Mouse (Mus musculus): ENCODE measurements around the gene Tdpoz2. TPM values are rescaled to one million over a fixed set of nuclear protein-coding genes. Genes with fewer than 3 reads are reported as not detected.
"Not testable (repeated sequence)": the region's sequence is repeated elsewhere in the genome, so short reads cannot be mapped to it uniquely, and the experiment has no call there.

The Tdpoz2 gene
- polyA plus RNA-seq (2014; fragmentation: Nextera tagmentation; extraction: Ambion mirVana): not detected in 2 replicates

GRCm38 (mm10) chr3:93652586-93652985 lies at the start of gene Tdpoz2:
Tdpoz2 (minus strand) TSS chr3:93652686.
- DNase-seq (ENCODE audit: low spot score): no peak
- 61% methylated on average over 3 of the region's 3 CpGs for WGBS
- ATAC-seq (replicated peaks; ENCODE audit: low FRiP score): no peak
- Histone ChIP-seq H3K9ac (ENCODE audit: low read depth, low read length) (no peak within 1 kb of the TSS), H3K4me1 (replicated peaks; ENCODE audit: control insufficient read depth, insufficient read depth, low read length) (no peaks in the 10 kb centered on the region), H3K36me3 (ENCODE audit: control insufficient read depth, insufficient read depth, low read length) (no peaks in the 10 kb centered on the region), H3K4me2 (no peak within 1 kb of the TSS), H3K27me3 (replicated peaks; ENCODE audit: control insufficient read depth, insufficient read depth, low read length) (no peaks in the 10 kb centered on the region), H3K27ac (ENCODE audit: low read depth, low read length) (no peak within 1 kb of the TSS), H3K4me3 (ENCODE audit: low read depth, low read length) (no peak within 1 kb of the TSS), H3K9me3 (ENCODE audit: control insufficient read depth, low read length) (no peaks in the 10 kb centered on the region)

- H3K4me2 ChIP-seq; ATAC-seq (replicated peaks; ENCODE audit: low FRiP score); H3K9me3 ChIP-seq (ENCODE audit: control insufficient read depth, low read length); DNase-seq (ENCODE audit: low spot score); H3K4me3 ChIP-seq (ENCODE audit: low read depth, low read length); H3K27ac ChIP-seq (ENCODE audit: low read depth, low read length); H3K27me3 ChIP-seq (replicated peaks; ENCODE audit: control insufficient read depth, insufficient read depth, low read length); H3K9ac ChIP-seq (ENCODE audit: low read depth, low read length); H3K36me3 ChIP-seq (ENCODE audit: control insufficient read depth, insufficient read depth, low read length); H3K4me1 ChIP-seq (replicated peaks; ENCODE audit: control insufficient read depth, insufficient read depth, low read length): not testable (repeated sequence)
- 67% methylated on average over 1 of the region's 2 CpGs for WGBS
These were observed 40.5 kb upstream of the Tdpoz2 start, which contains the start of gene Gm37596 for GRCm38 (mm10) chr3:93692970-93693369. Gm37596 (minus strand) TSS chr3:93693070.

DNA sequence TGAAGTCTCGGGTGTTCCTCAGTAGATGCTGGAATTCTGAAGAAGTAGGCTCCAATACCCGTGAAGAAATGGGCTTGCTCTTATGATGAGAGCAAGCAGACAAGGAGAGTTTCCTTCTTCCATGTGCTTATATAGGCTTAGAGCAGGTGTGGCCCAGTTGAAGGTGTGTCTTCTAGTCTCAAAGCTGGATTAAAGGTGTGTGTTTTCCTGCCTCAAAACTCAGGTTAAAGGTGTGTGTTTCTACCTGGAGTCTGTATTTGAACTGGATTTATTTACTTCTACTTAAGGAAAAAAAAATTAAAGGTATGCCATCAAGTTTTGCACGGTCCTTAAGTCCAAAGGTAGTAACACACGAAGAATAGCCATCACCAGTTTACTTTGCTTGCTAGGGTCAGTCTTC lies 23.7 kb upstream of the Tdpoz2 start, which contains the start of gene Tdpoz1:
Gene Tdpoz1, minus strand, starts transcription at position 101 of the 400 bp plus-strand sequence.
- not testable (repeated sequence) for H3K36me3 ChIP-seq (ENCODE audit: control insufficient read depth, insufficient read depth, low read length); H3K4me3 ChIP-seq (ENCODE audit: low read depth, low read length); H3K27me3 ChIP-seq (replicated peaks; ENCODE audit: control insufficient read depth, insufficient read depth, low read length); ATAC-seq (replicated peaks; ENCODE audit: low FRiP score); H3K4me2 ChIP-seq; H3K9me3 ChIP-seq (ENCODE audit: control insufficient read depth, low read length); H3K27ac ChIP-seq (ENCODE audit: low read depth, low read length); H3K9ac ChIP-seq (ENCODE audit: low read depth, low read length); DNase-seq (ENCODE audit: low spot score); H3K4me1 ChIP-seq (replicated peaks; ENCODE audit: control insufficient read depth, insufficient read depth, low read length)
- WGBS: 58% methylated on average over 2 of the region's 4 CpGs

DNA sequence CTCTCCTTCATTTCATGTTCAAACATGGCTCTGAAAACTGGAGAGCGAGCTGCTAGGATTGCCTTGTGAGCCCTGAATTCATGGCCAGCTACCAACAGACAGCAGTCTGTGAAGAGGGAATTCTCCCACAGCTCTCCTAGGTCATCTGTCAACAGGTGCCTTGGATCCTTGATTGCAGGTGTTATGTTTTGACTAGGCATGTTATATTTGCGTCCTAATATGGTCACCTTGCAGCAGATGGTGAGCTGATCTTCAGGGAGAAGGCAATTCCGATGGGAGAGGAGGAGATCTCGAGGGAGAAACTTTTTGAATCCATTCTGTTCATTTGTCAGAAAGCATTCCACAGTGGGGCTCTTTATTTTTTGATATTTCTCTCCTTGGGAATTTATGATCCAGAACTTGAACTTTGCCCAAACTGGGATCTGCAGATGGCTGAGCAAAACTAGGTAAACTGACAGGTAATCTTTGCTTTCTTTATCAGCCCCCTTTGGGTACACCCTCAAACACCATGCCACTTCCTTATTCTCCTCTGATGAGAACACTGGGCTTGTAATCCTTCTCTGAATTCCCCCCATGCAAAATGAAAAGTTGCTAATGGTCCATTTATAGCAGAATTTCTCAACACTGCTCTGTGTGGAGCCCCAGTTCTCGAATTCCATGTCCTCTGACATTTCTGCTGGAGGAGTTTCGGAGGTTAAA lies 18.5 kb upstream of the Tdpoz2 start:
- ATAC-seq (replicated peaks; ENCODE audit: low FRiP score); H3K27me3 ChIP-seq (replicated peaks; ENCODE audit: control insufficient read depth, insufficient read depth, low read length); H3K27ac ChIP-seq (ENCODE audit: low read depth, low read length); DNase-seq (ENCODE audit: low spot score); H3K36me3 ChIP-seq (ENCODE audit: control insufficient read depth, insufficient read depth, low read length); H3K9me3 ChIP-seq (ENCODE audit: control insufficient read depth, low read length); H3K4me1 ChIP-seq (replicated peaks; ENCODE audit: control insufficient read depth, insufficient read depth, low read length); H3K9ac ChIP-seq (ENCODE audit: low read depth, low read length); H3K4me2 ChIP-seq; H3K4me3 ChIP-seq (ENCODE audit: low read depth, low read length): not testable (repeated sequence)
- WGBS: 72% methylated on average over 5 of the region's 6 CpGs

GRCm38 (mm10) chr3:93654260-93654659 lies 1.8 kb upstream of the Tdpoz2 start:
- Histone ChIP-seq H3K9ac (ENCODE audit: low read depth, low read length) (no peak overlapping the region), H3K36me3 (ENCODE audit: control insufficient read depth, insufficient read depth, low read length) (no peaks in the 10 kb centered on the region), H3K4me2 (no peak overlapping the region), H3K27me3 (replicated peaks; ENCODE audit: control insufficient read depth, insufficient read depth, low read length) (no peaks in the 10 kb centered on the region), H3K27ac (ENCODE audit: low read depth, low read length) (no peak overlapping the region), H3K9me3 (ENCODE audit: control insufficient read depth, low read length) (no peaks in the 10 kb centered on the region), H3K4me1 (replicated peaks; ENCODE audit: control insufficient read depth, insufficient read depth, low read length) (no peaks in the 10 kb centered on the region), H3K4me3 (ENCODE audit: low read depth, low read length) (no peak overlapping the region)
- no peak for ATAC-seq (replicated peaks; ENCODE audit: low FRiP score)
- DNase-seq (ENCODE audit: low spot score): no peak
- WGBS: 52% methylated on average over 1 of the region's 1 CpGs

DNA sequence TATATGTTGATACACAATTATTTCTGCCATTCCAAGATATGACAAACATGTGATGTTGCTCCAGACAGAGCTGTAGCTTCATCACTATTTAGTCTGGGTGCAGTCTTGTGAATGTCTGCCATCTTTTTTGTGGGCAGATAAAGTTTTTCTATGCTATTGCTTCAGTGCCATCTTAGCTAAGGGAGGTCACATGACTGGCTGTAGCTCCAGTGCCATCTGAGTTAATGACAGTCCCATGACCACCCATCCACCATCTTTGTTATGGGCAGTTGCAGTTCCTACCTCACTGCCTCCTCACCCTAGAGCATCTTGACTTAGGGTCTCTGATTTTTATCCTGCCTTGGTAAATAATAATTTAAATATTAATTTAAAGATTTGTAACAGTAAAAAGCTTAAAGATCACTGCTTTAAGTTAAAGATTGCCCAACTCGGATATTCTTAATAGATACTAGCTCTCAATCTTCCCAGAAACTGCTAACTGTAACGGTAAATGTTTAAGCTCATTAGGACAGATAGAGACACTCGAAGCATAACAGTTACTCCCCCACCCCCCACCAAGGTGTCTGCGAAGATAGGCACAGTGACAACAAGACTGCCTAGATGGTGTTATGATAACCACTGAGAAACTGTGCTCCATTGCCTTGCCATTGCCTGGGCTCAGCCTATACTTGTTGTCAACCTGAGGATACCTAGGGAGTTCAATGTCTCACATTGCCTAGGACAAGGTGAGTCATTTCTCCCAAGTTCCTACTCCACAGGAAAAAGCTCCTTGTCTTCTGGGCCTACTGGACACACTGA lies 21.4 kb downstream of the Tdpoz2 start:
- not testable (repeated sequence) for H3K36me3 ChIP-seq (ENCODE audit: control insufficient read depth, insufficient read depth, low read length)

GRCm38 (mm10) chr3:93608970-93609369 lies 43.5 kb downstream of the Tdpoz2 start:
- H3K9ac ChIP-seq (ENCODE audit: low read depth, low read length); H3K4me1 ChIP-seq (replicated peaks; ENCODE audit: control insufficient read depth, insufficient read depth, low read length); H3K27me3 ChIP-seq (replicated peaks; ENCODE audit: control insufficient read depth, insufficient read depth, low read length); H3K27ac ChIP-seq (ENCODE audit: low read depth, low read length); H3K36me3 ChIP-seq (ENCODE audit: control insufficient read depth, insufficient read depth, low read length); H3K9me3 ChIP-seq (ENCODE audit: control insufficient read depth, low read length); H3K4me3 ChIP-seq (ENCODE audit: low read depth, low read length); DNase-seq (ENCODE audit: low spot score); H3K4me2 ChIP-seq: not testable (repeated sequence)
- ATAC-seq (replicated peaks; ENCODE audit: low FRiP score): 0 out of 2 replicates have a peak, but pooled peaks have one; percentile 43

More for the DNA sequence above, 21.4 kb downstream of the Tdpoz2 start:
- DNase-seq (ENCODE audit: low spot score); ATAC-seq (replicated peaks; ENCODE audit: low FRiP score); H3K4me2 ChIP-seq; H3K9me3 ChIP-seq (ENCODE audit: control insufficient read depth, low read length); H3K9ac ChIP-seq (ENCODE audit: low read depth, low read length); H3K4me3 ChIP-seq (ENCODE audit: low read depth, low read length); H3K27ac ChIP-seq (ENCODE audit: low read depth, low read length); H3K27me3 ChIP-seq (replicated peaks; ENCODE audit: control insufficient read depth, insufficient read depth, low read length); H3K4me1 ChIP-seq (replicated peaks; ENCODE audit: control insufficient read depth, insufficient read depth, low read length): not testable (repeated sequence)
- 65% methylated on average over 4 of the region's 4 CpGs for WGBS

GRCm38 (mm10) chr3:93601903-93602302 lies 50.6 kb downstream of the Tdpoz2 start:
- Histone ChIP-seq H3K9ac (ENCODE audit: low read depth, low read length) (no peak overlapping the region), H3K36me3 (ENCODE audit: control insufficient read depth, insufficient read depth, low read length) (no peaks in the 10 kb centered on the region), H3K4me2 (no peak overlapping the region), H3K27me3 (replicated peaks; ENCODE audit: control insufficient read depth, insufficient read depth, low read length) (no peaks in the 10 kb centered on the region), H3K4me1 (replicated peaks; ENCODE audit: control insufficient read depth, insufficient read depth, low read length) (no peaks in the 10 kb centered on the region), H3K9me3 (ENCODE audit: control insufficient read depth, low read length) (no peaks in the 10 kb centered on the region), H3K4me3 (ENCODE audit: low read depth, low read length) (no peak overlapping the region), H3K27ac (ENCODE audit: low read depth, low read length) (no peak overlapping the region)
- ATAC-seq (replicated peaks; ENCODE audit: low FRiP score) (no peak), DNase-seq (ENCODE audit: low spot score) (no peak)
- 78% methylated on average over 1 of the region's 1 CpGs for WGBS

Measured in liver, embryonic 11.5 days (tissue).